Mouse (Mus musculus) testis, adult 2 months (tissue): Measurements from ENCODE around the gene Fuca1.

Experiments
- CTCF ChIP-seq: fragments of 200-500 bp; IDR thresholded peaks from 2 replicates; pipeline ENCODE4 v1.5.1; 2012; ENCODE audit warnings: low read depth, mild to moderate bottlenecking, inconsistent platforms, low read length, moderate library complexity; ENCODE audit not compliant: control insufficient read depth, insufficient read depth, insufficient replicate concordance
- POLR2A ChIP-seq: fragments of 200-500 bp; IDR thresholded peaks from 2 replicates; pipeline ENCODE4 v1.6.1; 2012; ENCODE audit warnings: low read depth, mild to moderate bottlenecking, inconsistent platforms, low read length, moderate library complexity; ENCODE audit not compliant: control insufficient read depth

DNA sequence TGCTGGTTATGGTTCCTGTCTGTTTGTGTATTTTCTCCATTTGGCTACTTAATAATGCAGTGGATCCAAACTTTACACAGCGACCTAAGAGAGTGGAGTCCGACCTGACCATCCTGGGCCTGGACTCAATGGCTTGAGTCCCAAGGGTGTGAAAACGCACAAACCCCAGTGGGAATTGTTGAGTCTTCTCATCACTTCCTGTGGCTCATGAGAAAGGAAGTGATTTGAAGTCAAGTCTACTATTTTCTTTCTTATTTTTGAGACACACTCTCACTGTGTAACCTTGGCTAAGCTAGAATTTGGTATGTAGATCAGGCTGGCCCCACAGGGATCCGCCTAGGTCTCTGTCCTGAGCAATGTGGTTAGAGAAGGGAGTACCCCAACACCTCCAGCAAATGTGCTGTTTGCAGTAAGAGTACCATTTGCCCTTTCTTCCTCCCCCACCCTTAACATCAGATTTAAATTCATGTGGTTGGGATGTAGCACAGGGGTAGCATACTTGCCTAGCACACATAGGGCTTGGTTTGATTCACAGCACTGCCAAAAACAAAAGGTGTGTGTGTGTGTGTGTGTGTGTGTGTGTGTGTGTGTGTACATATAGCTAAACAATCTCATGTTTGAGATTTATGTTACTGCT, 17.8 kb upstream of the Fuca1 start:
- no peak for TF ChIP-seq POLR2A
- TF ChIP-seq CTCF, result no peak
